Mouse (Mus musculus): ENCODE results near the gene Cluap1. TPM values are rescaled to one million over a fixed set of nuclear protein-coding genes. Genes with fewer than 3 reads are reported as not detected.

Cluap1 gene
- polyA plus RNA-seq, 1 experiment from 2014 or later = 9.2 TPM

DNA sequence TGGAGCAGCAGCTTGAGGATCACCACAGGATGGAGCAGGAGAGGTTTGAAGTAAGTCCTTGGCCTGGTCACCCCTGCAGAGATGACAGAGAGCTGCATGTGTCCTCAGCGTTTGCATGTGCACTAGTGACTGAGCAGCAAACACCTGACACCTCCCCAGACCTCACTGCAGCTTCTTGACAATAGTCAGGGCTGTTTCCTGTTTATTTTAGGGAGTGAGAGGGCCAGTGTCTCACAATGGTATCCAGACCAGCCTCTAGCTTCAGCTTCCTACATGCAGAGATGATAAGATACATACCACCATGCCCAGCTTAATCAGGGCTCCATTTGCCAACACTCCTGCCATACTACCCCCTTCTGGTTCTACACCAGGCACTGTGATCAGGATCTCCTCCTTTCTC lies 20.0 kb downstream of the Cluap1 start:
- no peak overlapping the region for H3K4me3 ChIP-seq (ENCODE audit: low read depth, low read length)
- H3K4me2 ChIP-seq (replicated peaks; ENCODE audit: low read depth) = no peak overlapping the region
- no peaks in the 10 kb centered on the region for H3K4me1 ChIP-seq (replicated peaks; ENCODE audit: control insufficient read depth, insufficient read depth, low read length)
- H3K27me3 ChIP-seq (replicated peaks; ENCODE audit: control insufficient read depth, insufficient read depth, low read length) = no peaks in the 10 kb centered on the region
- H3K9ac ChIP-seq (ENCODE audit: low read depth, low read length) = no peak overlapping the region
- 19% methylated on average over 1 of the region's 1 CpGs for WGBS
- H3K9me3 ChIP-seq (ENCODE audit: control insufficient read depth) = no peaks in the 10 kb centered on the region
- no peak for TF ChIP-seq CTCF (IDR thresholded peaks at IDR 0.05; ENCODE audit: low read depth)
- peak overlapping the region; percentile 8; the same call in 1 of the 2 replicates for H3K27ac ChIP-seq (ENCODE audit: low read depth, low read length)
- ATAC-seq = no peak
- peaks cover 40% of the 10 kb centered on the region for H3K36me3 ChIP-seq (ENCODE audit: control insufficient read depth, insufficient read depth)

DNA sequence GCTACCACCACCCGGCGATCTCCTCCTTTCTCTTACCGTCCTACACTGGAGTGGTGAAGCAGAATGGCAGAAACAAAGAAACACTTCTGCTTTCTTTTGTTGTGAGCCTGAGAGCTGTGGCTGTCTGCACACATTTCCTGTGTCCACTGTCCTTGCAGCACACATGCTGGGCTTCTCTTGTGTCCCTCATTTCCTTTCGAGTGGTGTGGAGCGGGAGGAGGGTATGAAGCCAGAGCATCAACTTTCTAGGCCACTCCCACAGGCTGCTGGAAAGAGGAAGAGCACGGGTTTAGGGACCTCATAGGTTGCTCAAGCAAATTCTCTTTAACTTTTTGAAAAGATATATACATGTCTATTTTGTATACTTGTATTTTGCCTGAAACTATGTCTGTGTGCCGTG lies 20.6 kb downstream of the Cluap1 start:
- no peak for TF ChIP-seq CTCF (IDR thresholded peaks at IDR 0.05; ENCODE audit: low read depth)
- H3K9ac ChIP-seq (ENCODE audit: low read depth, low read length) = no peak overlapping the region
- no peak overlapping the region for H3K4me2 ChIP-seq (replicated peaks; ENCODE audit: low read depth)
- ATAC-seq = no peak
- no peaks in the 10 kb centered on the region for H3K4me1 ChIP-seq (replicated peaks; ENCODE audit: control insufficient read depth, insufficient read depth, low read length)
- H3K27ac ChIP-seq (ENCODE audit: low read depth, low read length) = no peak overlapping the region
- 79% methylated on average over 7 of the region's 7 CpGs for WGBS
- no peaks in the 10 kb centered on the region for H3K27me3 ChIP-seq (replicated peaks; ENCODE audit: control insufficient read depth, insufficient read depth, low read length)
- H3K36me3 ChIP-seq (ENCODE audit: control insufficient read depth, insufficient read depth) = peaks cover 39% of the 10 kb centered on the region
- H3K4me3 ChIP-seq (ENCODE audit: low read depth, low read length) = no peak overlapping the region
- no peaks in the 10 kb centered on the region for H3K9me3 ChIP-seq (ENCODE audit: control insufficient read depth)

DNA sequence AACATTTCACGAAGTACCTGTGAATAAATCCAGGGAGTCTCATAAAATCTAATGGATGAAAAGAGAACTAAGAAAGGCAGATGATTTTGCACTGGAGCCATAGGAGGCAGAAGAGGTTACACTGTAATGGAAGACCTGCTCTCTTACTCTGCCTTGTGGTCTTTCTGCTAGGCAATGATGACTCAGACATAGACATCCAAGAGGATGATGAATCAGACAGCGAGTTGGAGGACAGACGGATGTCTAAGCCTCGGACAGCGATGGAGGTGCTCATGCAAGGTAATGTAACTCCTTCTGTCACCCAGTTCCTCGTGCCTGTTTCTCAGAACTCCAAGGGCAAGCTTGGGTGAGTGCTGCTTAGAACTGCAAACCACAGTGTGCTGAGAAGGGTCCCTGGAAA lies 24.9 kb downstream of the Cluap1 start:
- Histone ChIP-seq H3K9me3 (ENCODE audit: control insufficient read depth) (no peaks in the 10 kb centered on the region), H3K4me1 (replicated peaks; ENCODE audit: control insufficient read depth, insufficient read depth, low read length) (no peaks in the 10 kb centered on the region), H3K4me2 (replicated peaks; ENCODE audit: low read depth) (no peak overlapping the region), H3K36me3 (ENCODE audit: control insufficient read depth, insufficient read depth) (peaks cover 46% of the 10 kb centered on the region), H3K4me3 (ENCODE audit: low read depth, low read length) (no peak overlapping the region), H3K9ac (ENCODE audit: low read depth, low read length) (no peak overlapping the region), H3K27me3 (replicated peaks; ENCODE audit: control insufficient read depth, insufficient read depth, low read length) (no peaks in the 10 kb centered on the region), H3K27ac (ENCODE audit: low read depth, low read length) (no peak overlapping the region)
- no peak for TF ChIP-seq CTCF (IDR thresholded peaks at IDR 0.05; ENCODE audit: low read depth)
- WGBS = 93% methylated on average over 6 of the region's 6 CpGs
- no peak for ATAC-seq

DNA sequence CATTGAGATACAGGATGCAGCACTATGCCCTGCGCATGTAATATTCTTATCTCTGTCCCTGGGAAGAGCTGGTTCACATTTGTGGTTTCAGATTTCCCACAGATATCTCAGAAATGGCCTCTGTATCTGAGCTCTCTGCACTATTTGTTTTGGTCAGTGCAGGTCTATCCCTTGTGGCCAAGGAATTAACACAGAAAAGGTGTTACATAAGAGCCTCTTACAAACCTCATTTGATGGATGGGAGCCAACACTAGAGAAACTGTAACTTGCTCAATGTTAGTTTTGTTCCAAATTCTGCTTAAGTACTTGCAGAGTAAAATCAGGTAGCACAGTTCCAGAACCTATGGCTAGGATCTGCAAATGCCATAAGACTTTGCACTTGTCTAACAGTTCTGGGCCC lies 25.5 kb downstream of the Cluap1 start:
- ATAC-seq = no peak
- H3K4me1 ChIP-seq (replicated peaks; ENCODE audit: control insufficient read depth, insufficient read depth, low read length) = no peaks in the 10 kb centered on the region

DNA sequence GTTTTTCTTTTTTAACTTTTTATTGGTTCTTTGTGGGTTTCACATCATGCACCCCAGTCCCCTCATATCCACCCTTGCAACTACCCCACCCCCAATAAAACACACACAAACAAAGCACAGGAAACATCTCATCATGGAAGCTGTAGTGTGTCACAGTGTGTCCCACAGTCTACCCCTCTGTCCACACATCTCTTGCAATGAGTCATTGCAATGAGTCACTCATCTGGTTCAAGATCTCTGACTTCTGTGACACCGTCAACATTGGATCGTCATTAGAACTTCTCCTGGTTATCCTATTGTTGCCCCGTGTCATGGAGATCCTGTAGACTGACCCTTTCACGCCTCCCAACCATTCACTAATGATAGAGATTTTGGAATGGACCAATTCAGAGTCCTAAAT lies 26.1 kb downstream of the Cluap1 start:
- no peak for ATAC-seq
- Histone ChIP-seq H3K36me3 (ENCODE audit: control insufficient read depth, insufficient read depth) (peaks cover 54% of the 10 kb centered on the region), H3K9me3 (ENCODE audit: control insufficient read depth) (no peaks in the 10 kb centered on the region), H3K4me1 (replicated peaks; ENCODE audit: control insufficient read depth, insufficient read depth, low read length) (no peaks in the 10 kb centered on the region), H3K4me2 (replicated peaks; ENCODE audit: low read depth) (no peak overlapping the region), H3K27me3 (replicated peaks; ENCODE audit: control insufficient read depth, insufficient read depth, low read length) (no peaks in the 10 kb centered on the region), H3K4me3 (ENCODE audit: low read depth, low read length) (no peak overlapping the region), H3K27ac (ENCODE audit: low read depth, low read length) (no peak overlapping the region), H3K9ac (ENCODE audit: low read depth, low read length) (no peak overlapping the region)
- TF ChIP-seq CTCF (IDR thresholded peaks at IDR 0.05; ENCODE audit: low read depth) = no peak
- WGBS = 90% methylated on average over 4 of the region's 4 CpGs

More for the DNA sequence above, 25.5 kb downstream of the Cluap1 start:
- no peak for TF ChIP-seq CTCF (IDR thresholded peaks at IDR 0.05; ENCODE audit: low read depth)
- Histone ChIP-seq H3K27ac (ENCODE audit: low read depth, low read length) (no peak overlapping the region), H3K4me3 (ENCODE audit: low read depth, low read length) (no peak overlapping the region), H3K4me2 (replicated peaks; ENCODE audit: low read depth) (no peak overlapping the region), H3K36me3 (ENCODE audit: control insufficient read depth, insufficient read depth) (peaks cover 52% of the 10 kb centered on the region), H3K9me3 (ENCODE audit: control insufficient read depth) (no peaks in the 10 kb centered on the region), H3K27me3 (replicated peaks; ENCODE audit: control insufficient read depth, insufficient read depth, low read length) (no peaks in the 10 kb centered on the region), H3K9ac (ENCODE audit: low read depth, low read length) (no peak overlapping the region)
- WGBS = 93% methylated on average over 1 of the region's 1 CpGs

DNA sequence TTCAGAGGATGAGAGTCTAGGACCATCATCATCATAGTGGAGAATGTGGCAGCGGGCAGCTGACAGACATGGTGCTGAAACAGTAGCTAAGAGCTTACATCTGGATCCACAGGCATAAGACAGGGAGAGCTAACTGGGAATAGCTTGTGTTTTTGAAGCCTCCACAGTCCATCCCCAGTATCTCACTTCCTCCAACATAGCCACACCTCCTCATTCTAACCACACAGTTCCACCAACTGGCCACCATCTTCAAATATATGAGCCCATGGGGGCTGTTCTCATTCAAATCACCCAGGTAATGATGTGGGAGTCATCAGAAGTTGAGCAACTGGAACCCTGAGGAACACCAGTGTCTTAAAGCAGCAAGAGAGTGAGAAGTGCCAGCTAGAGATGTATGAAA lies 42.5 kb downstream of the Cluap1 start:
- ATAC-seq = no peak
- Histone ChIP-seq H3K36me3 (ENCODE audit: control insufficient read depth, insufficient read depth) (no peaks in the 10 kb centered on the region; the same call in 1 of the 2 replicates), H3K9ac (ENCODE audit: low read depth, low read length) (no peak overlapping the region), H3K27me3 (replicated peaks; ENCODE audit: control insufficient read depth, insufficient read depth, low read length) (no peaks in the 10 kb centered on the region), H3K4me3 (ENCODE audit: low read depth, low read length) (no peak overlapping the region), H3K4me1 (replicated peaks; ENCODE audit: control insufficient read depth, insufficient read depth, low read length) (no peaks in the 10 kb centered on the region), H3K9me3 (ENCODE audit: control insufficient read depth) (no peaks in the 10 kb centered on the region), H3K4me2 (replicated peaks; ENCODE audit: low read depth) (no peak overlapping the region), H3K27ac (ENCODE audit: low read depth, low read length) (no peak overlapping the region)
- no peak for TF ChIP-seq CTCF (IDR thresholded peaks at IDR 0.05; ENCODE audit: low read depth)
- 100% methylated on average over 1 of the region's 1 CpGs for WGBS

DNA sequence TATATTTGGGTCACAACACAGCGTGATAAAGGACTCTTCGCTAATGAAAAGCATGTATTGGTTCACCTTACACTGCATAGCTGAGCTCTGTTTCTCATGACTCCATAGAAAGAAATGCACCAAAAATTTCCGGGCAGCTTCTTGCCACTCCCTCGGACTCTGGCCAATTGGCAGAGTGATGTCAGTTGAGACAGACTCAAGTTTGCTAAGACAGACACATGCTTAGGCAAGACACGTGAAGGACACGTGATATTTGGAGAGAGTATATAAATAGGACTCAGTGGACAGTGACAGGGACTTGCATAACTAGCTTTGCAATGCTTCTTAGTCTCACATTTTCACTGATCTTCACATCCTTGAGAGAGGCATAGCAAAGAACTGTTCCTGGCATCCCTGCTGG lies 47.8 kb downstream of the Cluap1 start:
- no peak for ATAC-seq
- no peak for TF ChIP-seq CTCF (IDR thresholded peaks at IDR 0.05; ENCODE audit: low read depth)
- Histone ChIP-seq H3K27me3 (replicated peaks; ENCODE audit: control insufficient read depth, insufficient read depth, low read length) (no peaks in the 10 kb centered on the region), H3K36me3 (ENCODE audit: control insufficient read depth, insufficient read depth) (no peaks in the 10 kb centered on the region), H3K9me3 (ENCODE audit: control insufficient read depth) (no peaks in the 10 kb centered on the region), H3K4me3 (ENCODE audit: low read depth, low read length) (no peak overlapping the region), H3K9ac (ENCODE audit: low read depth, low read length) (no peak overlapping the region), H3K4me1 (replicated peaks; ENCODE audit: control insufficient read depth, insufficient read depth, low read length) (no peaks in the 10 kb centered on the region), H3K4me2 (replicated peaks; ENCODE audit: low read depth) (no peak overlapping the region), H3K27ac (ENCODE audit: low read depth, low read length) (no peak overlapping the region)
- WGBS = 80% methylated on average over 6 of the region's 6 CpGs

Data from intestine, postnatal 0 days (tissue).